Mouse (Mus musculus) heart, embryonic 15.5 days (tissue): Measurements from ENCODE around the gene Smu1. TPM values are rescaled to one million over a fixed set of nuclear protein-coding genes. Genes with fewer than 3 reads are reported as not detected.
A peak's percentile ranks its signal among the peaks of the same experiment; 100 is the strongest.

Experiments
- ATAC-seq: fragments of 200-750 bp; cut with Nextera tagmentation; replicated peaks from 2 replicates; pipeline ENCODE4 v1.8.0; 2017; ENCODE audit warnings: low read depth, moderate TSS enrichment; ENCODE audit not compliant: insufficient number of reproducible peaks, insufficient read depth, low FRiP score
- H3K27ac ChIP-seq: fragments of 300-500 bp; sonication (generic); 2 replicates; pipeline ENCODE4 v1.5.1; 2015; ENCODE audit warnings: mild to moderate bottlenecking, inconsistent platforms
- H3K27me3 ChIP-seq: fragments of 300-500 bp; sonication (generic); 2 replicates; pipeline ENCODE4 v1.6.1; 2015; ENCODE audit warnings: inconsistent platforms
- H3K36me3 ChIP-seq: fragments of 300-500 bp; sonication (generic); 2 replicates; pipeline ENCODE4 v1.6.1; 2015; ENCODE audit warnings: mild to moderate bottlenecking, inconsistent platforms
- H3K4me1 ChIP-seq: fragments of 300-500 bp; sonication (generic); replicated peaks from 2 replicates; pipeline ENCODE4 v1.6.1; 2015; ENCODE audit warnings: inconsistent platforms
- H3K4me2 ChIP-seq: fragments of 300-500 bp; sonication (generic); 2 replicates; pipeline ENCODE4 v1.6.1; 2015; ENCODE audit warnings: inconsistent platforms, mild to moderate bottlenecking, moderate library complexity
- H3K4me3 ChIP-seq: fragments of 300-500 bp; sonication (generic); 2 replicates; pipeline ENCODE4 v1.5.1; 2015; ENCODE audit warnings: mild to moderate bottlenecking, inconsistent platforms
- H3K9ac ChIP-seq: fragments of 300-500 bp; sonication (generic); 2 replicates; pipeline ENCODE4 v1.6.1; 2015; ENCODE audit warnings: mild to moderate bottlenecking, inconsistent platforms
- H3K9me3 ChIP-seq: fragments of 300-500 bp; sonication (generic); replicated peaks from 2 replicates; pipeline ENCODE4 v1.6.1; 2016; ENCODE audit warnings: inconsistent platforms
- WGBS: fragments of 180-500 bp; shearing (Covaris S2); methylation state at CpG from one replicate; pipeline ENCODE4 v1.1.7; 2015; ENCODE audit warnings: mixed read lengths; 5-methylcytosine and 5-hydroxymethylcytosine counted together
- microRNA counts: library from miRNA; unstranded; fragments of <30 nt; microRNA quantifications from one replicate; lab custom pipeline; 2016
- microRNA-seq: library from miRNA; unstranded; fragments of <30 nt; microRNA quantifications from one replicate; pipeline ENCODE4, GENCODE M21; 2016
- polyA plus RNA-seq: library from polyadenylated mRNA; unstranded; fragments of >200 nt; fragmentation: Nextera tagmentation; extraction: Ambion mirVana; gene quantifications from 2 replicates; pipeline ENCODE4 v1.2.1, GENCODE M21; 2015

The Smu1 gene
- polyA plus RNA-seq, 1 experiment from 2014 or later, result 83.8 TPM

DNA sequence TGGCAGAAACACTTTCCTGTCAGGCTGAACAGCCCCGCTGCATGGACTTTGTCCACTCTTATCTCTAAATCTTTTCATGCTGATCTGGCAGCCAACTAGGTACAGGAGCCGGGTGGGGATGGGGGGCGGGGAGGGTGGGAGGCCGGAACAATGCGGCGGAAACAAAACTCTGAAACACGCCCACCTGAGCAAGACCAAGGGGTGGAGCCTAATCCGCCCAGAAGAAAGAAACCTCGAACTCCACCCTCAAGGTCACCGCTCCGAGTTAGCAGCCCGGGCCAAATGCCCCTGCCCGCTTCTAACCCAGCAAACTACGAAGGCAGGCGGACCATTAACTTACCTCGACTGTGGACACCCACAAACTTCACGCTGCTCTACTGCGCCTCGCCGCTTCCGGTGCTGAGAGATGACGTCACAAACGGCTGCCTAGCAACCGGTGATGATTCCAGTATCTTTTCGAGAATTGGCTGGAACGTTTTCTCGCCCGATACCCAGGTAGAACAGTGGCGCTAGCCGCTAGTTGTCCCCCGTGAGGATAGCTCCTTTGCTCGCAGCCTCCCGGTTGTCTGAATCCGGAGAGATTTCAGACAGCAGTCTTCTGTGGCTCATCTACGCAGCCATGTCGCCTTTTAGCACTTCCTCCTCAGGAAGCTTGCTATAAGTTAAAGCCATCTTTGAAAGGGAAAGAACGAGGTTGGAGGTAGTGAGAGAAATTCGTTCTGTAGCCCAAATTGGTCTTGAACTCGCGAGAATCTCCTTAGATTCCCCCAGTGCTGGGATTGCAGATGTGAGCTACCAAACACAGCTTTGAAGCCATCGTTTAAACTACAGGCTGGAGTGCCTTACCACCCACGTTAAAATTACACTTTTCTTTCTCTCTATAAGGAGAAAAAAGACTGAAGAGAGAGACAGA lies 54.7 kb downstream of the Smu1 start, which contains the start of gene Aptx:
Gene Aptx (minus strand): TSS at position 398 of the 913 bp plus-strand sequence.
- no peaks in the 10 kb centered on the region for H3K27me3 ChIP-seq

GRCm38 (mm10) chr4:40701796-40702195 lies 55.9 kb downstream of the Smu1 start:
- Histone ChIP-seq H3K27me3 (no peaks in the 10 kb centered on the region), H3K9me3 (no peaks in the 10 kb centered on the region), H3K9ac (no peak overlapping the region), H3K4me3 (peak overlapping the region; percentile 63), H3K27ac (no peak overlapping the region), H3K36me3 (0 out of 2 replicates have a peak, but pooled peaks cover under 1% of the 10 kb centered on the region), H3K4me1 (peaks cover 17% of the 10 kb centered on the region), H3K4me2 (peak overlapping the region; percentile 66)
- 80% methylated on average over 3 of the region's 3 CpGs for WGBS
- no peak for ATAC-seq

More for the DNA sequence above, 54.7 kb downstream of the Smu1 start, which contains the start of gene Aptx:
- ATAC-seq, result peak; percentile 90
- WGBS, result under 1% methylated on average over 42 of the region's 42 CpGs
- no peaks in the 10 kb centered on the region for H3K9me3 ChIP-seq
- peaks cover 17% of the 10 kb centered on the region for H3K4me1 ChIP-seq
- peak within 1 kb of the TSS; percentile 66 for H3K4me2 ChIP-seq
- peak within 1 kb of the TSS; percentile 96 for H3K27ac ChIP-seq
- peak within 1 kb of the TSS; percentile 58 for H3K9ac ChIP-seq
- peak within 1 kb of the TSS; percentile 63 for H3K4me3 ChIP-seq
- no peaks in the 10 kb centered on the region for H3K36me3 ChIP-seq

- no peak overlapping the region for H3K4me2 ChIP-seq
- peaks cover 13% of the 10 kb centered on the region; the same call in 1 of the 2 replicates for H3K36me3 ChIP-seq
- 81% methylated on average over 8 of the region's 8 CpGs for WGBS
- H3K27ac ChIP-seq, result no peak overlapping the region
- H3K4me1 ChIP-seq, result peaks cover 17% of the 10 kb centered on the region
- no peak overlapping the region for H3K4me3 ChIP-seq
- no peak overlapping the region for H3K9ac ChIP-seq
- H3K27me3 ChIP-seq, result no peaks in the 10 kb centered on the region
- ATAC-seq, result no peak
- no peaks in the 10 kb centered on the region for H3K9me3 ChIP-seq
These were observed 57.5 kb downstream of the Smu1 start for GRCm38 (mm10) chr4:40700216-40700615.

DNA sequence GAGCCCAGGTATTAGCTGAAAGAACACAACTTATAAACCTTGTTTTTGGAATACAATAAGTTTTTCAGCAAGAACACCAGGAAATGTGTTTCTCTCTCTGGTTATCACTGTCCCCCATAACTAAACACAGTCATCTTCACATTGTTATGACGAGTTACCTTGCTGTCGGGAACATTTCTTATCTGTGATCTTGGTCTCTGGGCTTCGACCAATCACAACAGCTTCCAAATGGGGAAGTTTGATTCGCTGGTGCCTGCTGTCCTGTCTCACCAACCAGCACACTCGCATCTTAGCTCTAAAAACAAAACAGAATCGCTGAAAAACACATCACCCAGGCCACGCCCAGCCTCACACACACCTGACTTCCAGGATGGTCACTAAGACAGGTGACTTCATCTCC lies 60.7 kb downstream of the Smu1 start:
- no peak overlapping the region for H3K9ac ChIP-seq
- WGBS, result 70% methylated on average over 7 of the region's 7 CpGs
- H3K4me3 ChIP-seq, result no peak overlapping the region
- H3K27me3 ChIP-seq, result no peaks in the 10 kb centered on the region
- peaks cover 6% of the 10 kb centered on the region for H3K4me1 ChIP-seq
- H3K4me2 ChIP-seq, result no peak overlapping the region
- H3K27ac ChIP-seq, result no peak overlapping the region
- peaks cover 36% of the 10 kb centered on the region for H3K36me3 ChIP-seq
- no peak for ATAC-seq
- H3K9me3 ChIP-seq, result no peaks in the 10 kb centered on the region

GRCm38 (mm10) chr4:40691100-40691499 lies 66.6 kb downstream of the Smu1 start:
- no peak for ATAC-seq
- Histone ChIP-seq H3K9me3 (no peaks in the 10 kb centered on the region), H3K36me3 (peaks cover 65% of the 10 kb centered on the region), H3K9ac (no peak overlapping the region), H3K4me2 (no peak overlapping the region), H3K4me3 (no peak overlapping the region), H3K4me1 (no peaks in the 10 kb centered on the region), H3K27ac (no peak overlapping the region), H3K27me3 (no peaks in the 10 kb centered on the region)
- 83% methylated on average over 11 of the region's 11 CpGs for WGBS

MicroRNAs within 50 kb of the gene (microRNA counts, 519-probe panel; counts per million panel counts)
- 2,200 counts per million, percentile 32 among the panel's probes with 10 or more counts for microRNA mmu-miR-207 (lab: Ali Mortazavi, UCI)

Small RNA genes lying within 50 kb of the gene (microRNA-seq; reads per million reads assigned to microRNA genes)
- gene Mir207, result not detected

Other genes with a start within 250 kb of the Smu1 start
- gene Aptx, start 54.7 kb downstream of the Smu1 start, polyA plus RNA-seq, result 21.9 and 27.0 TPM in 2 replicates
- gene Dnaja1, start 35.8 kb downstream of the Smu1 start, polyA plus RNA-seq, result 241 and 250 TPM in 2 replicates
- 53.7 and 59.5 TPM in 2 replicates for gene B4galt1, start 96.1 kb upstream of the Smu1 start, polyA plus RNA-seq
- gene Spink4, start 162.1 kb upstream of the Smu1 start, polyA plus RNA-seq, result 4.8 and 8.2 TPM in 2 replicates
- gene Bag1, start 190.4 kb upstream of the Smu1 start, polyA plus RNA-seq, result 179 and 181 TPM in 2 replicates
- 73.8 and 73.9 TPM in 2 replicates for gene Chmp5, start 190.5 kb upstream of the Smu1 start, polyA plus RNA-seq
- gene Nfx1, start 213.0 kb upstream of the Smu1 start, polyA plus RNA-seq, result 45.2 and 57.4 TPM in 2 replicates